Mouse (Mus musculus) retina, postnatal 7 days (tissue): ENCODE results near the gene Sdk2.

Experiments used
- DNase-seq: peaks from one replicate; pipeline ENCODE4 v3.0.0-alpha.2; 2012; ENCODE audit warnings: low read depth, low spot score

Gene Sdk2

GRCm38 (mm10) chr11:113791357-113792215, 275.3 kb downstream of the Sdk2 start:
- DNase-seq = no peak

- no peak for DNase-seq
Observed at GRCm38 (mm10) chr11:113789101-113789500, 277.7 kb downstream of the Sdk2 start.

GRCm38 (mm10) chr11:113788183-113788789, 278.6 kb downstream of the Sdk2 start:
- DNase-seq = no peak

DNA sequence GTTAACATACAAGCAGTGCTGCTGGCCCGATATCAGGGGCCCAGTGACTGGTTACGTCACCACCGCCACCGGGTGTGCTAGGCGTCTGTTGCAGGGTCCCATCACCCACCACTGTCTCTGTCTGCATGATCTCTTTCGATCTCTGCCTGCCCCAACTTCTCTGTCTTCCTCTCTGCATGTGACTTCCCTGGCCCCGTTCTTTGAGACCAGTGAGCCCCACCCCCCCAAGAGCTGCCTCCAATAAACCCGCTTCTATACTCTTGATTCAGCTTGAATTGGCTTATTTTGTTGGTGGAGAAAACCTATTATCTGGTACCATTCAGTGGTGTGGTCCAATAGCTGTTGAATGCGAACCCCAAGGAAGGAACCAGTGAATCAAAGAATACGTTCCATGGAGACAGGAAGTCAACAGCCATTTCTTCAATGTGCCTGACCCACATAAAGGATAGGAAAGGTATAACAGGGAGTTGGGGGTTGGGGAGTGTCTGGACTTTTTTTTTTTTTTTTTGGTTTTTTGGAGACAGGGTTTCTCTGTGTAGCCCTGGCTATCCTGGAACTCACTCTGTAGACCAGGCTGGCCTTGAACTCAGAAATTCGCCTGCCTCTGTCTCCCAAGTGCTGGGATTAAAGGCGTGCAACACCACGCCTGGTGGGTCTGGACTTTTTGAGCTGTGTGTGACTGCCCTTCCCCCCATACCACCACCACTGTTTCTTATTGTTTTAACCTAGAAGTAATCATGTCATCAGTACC, 279.2 kb downstream of the Sdk2 start:
- DNase-seq = no peak

DNA sequence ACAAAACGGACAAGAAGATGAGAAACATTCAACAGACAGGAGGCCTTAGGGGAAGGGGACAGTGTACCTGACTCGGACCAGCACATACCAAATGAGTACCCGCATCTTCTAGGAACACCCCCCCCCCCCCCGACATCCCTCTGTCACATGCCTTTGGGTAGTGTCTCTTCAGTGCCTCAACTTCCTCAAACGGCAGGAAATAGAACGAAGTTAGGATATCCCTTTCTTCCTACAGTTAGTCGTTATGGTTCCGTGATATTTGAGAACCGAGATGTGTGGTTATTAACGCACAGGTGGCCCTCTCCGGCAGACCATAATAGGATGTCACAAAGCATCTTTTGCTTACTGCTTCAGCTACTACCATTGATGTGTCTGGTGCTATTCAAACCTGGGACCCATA, 279.8 kb downstream of the Sdk2 start:
- no peak for DNase-seq

GRCm38 (mm10) chr11:113786395-113786794, 280.5 kb downstream of the Sdk2 start:
- no peak for DNase-seq

DNA sequence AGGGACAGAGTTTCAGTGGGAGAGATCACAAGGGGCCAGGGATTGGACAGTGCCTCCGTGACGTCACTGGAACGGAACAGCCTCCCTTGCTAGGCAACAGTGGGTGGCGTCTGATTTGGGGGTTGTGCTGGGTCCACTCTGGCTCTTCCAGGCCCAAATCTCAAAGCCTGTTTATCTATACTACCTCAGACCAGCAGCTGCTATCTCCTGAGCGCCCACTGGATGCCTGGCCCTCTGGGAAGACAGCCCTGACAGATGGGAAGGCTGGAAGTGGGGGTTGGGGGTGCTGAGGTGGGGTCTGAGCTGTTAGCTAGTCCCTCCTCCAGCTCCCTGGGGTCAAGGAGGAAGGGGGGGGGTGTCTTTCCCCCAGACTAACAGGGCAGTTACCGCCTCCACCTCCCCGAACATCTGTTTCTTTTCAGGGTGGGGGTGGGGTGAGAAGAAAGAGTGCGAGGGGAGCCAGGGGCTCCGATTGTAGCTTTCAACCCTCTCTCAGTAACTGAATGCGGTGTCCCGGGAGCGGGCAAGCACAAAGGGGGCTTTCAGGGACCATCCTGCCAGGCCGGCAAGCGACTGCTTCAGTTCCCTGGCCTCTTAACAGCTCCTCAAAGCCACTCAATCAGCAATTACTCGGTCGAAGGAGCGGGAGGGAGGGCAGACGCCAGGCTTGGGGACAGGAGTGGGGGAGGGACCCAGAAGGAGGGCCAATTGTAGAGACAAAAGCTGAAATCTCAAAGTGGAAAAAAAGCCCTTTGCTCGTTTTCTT, 281.3 kb downstream of the Sdk2 start:
- peak; percentile 40 for DNase-seq

DNA sequence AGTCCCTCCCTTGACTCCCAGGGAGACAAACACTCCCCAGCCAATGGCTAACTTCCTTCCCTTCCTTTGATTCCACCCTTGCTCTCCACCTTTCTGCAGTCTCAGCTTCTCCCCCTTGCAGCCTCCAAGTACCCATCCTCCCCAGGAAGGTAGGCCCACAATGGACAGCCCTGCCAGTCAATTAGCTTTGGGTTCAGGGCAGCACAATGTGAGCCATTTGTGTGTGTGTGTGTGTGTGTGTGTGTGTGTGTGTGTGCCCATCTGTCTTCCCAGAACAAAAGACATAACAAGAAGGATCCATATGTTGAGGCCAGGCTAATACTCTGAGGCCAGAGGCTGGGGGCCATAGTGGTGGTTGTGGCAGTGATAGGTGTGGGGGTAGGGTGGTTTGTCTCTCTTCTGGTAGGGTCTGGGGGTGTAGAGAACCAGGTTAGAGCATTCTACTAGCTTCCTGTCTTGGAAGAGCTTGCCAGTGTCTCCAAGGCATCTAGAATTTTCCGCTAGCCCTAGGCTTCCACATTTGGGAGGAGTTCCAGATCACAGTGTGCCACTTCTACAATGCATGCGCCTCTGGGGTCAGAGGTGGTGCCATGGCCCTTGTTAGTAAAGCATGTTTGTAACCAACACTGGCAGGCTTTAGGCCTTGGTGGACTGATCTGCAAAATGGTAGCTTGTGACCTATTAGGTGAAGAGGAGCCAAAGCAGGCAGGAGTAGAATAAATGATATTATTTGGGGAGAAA, 282.0 kb downstream of the Sdk2 start:
- DNase-seq = no peak

DNA sequence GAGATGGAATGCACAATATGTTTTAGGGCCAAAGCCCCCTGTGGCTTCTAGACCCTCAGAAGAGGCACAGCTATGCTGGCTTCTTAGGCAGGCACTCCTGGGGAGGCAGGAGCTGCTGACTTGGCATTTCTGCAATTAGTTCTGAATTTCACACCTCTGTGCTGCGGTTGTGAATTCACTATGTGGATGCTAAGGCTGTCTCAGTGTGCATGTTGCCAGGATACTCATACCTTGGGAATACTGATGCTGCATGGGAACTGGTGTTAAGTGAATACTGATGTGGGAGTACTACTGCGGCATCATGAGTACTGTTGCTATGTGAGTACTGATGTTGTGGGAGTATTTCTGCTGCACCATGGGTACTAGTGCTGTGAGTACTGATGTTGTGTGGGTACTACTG, 284.4 kb downstream of the Sdk2 start:
- no peak for DNase-seq

DNA sequence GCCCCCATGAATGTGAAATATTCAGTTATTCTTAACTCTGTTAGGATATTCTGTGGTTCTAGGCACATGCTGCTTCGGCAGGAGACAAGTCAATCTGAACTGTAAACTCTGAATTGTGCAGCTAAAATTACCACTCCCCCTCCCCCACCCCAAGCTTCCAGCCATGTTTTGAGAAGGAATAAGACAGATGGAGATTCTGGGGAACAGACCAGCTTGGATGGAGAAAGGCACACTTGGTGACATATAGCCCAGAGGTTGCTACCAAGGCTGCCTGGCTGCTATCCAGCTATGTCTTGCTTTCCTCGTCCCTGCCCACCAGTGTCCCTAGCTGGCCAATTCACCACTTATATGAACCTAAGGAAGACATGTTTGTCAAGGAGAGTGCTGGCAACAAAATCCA, 284.8 kb downstream of the Sdk2 start:
- no peak for DNase-seq

DNA sequence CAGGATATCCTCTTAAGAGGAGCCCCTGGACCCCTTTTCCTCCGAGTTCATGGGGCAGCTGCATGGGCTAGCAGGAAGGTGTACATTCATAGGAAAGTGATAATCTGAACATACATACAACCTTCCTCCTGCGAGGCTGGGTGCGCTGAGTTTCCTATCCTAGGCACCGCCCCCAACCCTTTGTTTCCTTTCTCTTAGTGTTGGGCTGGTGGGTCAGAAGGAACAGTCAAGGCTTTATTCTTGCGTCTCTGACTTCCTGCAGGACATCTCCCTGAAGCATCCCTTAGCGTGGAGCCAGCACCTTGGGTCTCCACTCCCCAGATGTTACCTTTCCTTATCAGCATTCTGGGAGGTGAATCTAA, 287.2 kb downstream of the Sdk2 start:
- no peak for DNase-seq

- DNase-seq = no peak
Observed at GRCm38 (mm10) chr11:113778733-113779679, 287.8 kb downstream of the Sdk2 start.

- DNase-seq = no peak
Observed at GRCm38 (mm10) chr11:113777878-113778464, 288.9 kb downstream of the Sdk2 start.

DNA sequence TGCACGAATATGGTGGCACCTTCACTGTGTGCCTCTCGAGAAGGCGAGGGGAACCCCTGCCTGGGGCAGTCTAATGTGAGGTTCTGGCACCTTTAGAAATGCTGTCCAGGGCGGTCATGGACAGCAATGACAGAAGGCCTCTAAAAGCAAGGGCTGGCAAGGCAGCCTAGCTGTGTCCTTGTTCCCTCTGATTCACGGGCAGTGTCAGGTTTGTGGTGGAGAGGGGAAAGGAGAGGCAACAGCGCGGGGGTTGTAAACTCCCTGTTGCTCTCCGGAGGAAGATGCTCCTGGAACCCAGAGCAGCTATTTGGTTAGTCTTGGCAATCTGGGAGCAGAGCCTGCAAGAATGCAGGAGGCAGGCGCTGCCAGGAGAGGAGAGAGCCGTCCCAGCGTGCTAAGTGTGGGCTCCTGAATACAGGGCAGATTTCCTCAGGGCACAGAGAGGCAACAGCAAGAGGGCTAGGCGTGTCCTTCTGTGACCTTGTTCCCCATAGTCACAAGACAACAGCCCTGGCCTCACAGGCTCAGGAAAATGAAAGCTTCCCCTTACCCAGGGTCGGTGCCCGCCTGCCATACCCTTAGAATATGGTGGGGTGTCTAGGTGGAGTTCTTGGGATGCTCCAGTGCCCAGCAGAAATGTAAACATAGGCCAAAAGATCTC, 289.9 kb downstream of the Sdk2 start:
- DNase-seq = no peak

- DNase-seq = no peak
Observed at GRCm38 (mm10) chr11:113774773-113775172, 292.1 kb downstream of the Sdk2 start.

DNA sequence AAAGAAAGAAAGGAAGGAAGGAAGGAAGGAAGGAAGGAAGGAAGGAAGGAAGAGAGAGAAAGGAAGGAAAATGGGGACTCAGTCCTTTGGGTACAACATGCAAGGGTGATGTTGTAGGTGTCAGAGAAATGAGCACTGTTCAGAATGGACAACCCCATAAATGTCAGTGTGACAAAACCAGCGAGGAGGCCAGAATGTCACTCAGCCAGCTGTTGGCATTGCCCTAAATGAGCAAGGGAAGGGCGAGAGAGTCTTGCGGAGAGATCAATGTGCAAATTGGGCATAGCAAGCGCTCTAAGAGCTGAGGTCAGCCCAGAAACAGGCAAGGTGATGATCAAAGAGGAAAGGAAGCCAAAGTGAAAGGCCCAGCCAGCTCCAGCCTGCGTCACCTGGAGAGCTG, 293.7 kb downstream of the Sdk2 start:
- DNase-seq = no peak

GRCm38 (mm10) chr11:113771187-113771586, 295.7 kb downstream of the Sdk2 start:
- DNase-seq = no peak

GRCm38 (mm10) chr11:113768356-113768755, 298.5 kb downstream of the Sdk2 start:
- no peak for DNase-seq

DNA sequence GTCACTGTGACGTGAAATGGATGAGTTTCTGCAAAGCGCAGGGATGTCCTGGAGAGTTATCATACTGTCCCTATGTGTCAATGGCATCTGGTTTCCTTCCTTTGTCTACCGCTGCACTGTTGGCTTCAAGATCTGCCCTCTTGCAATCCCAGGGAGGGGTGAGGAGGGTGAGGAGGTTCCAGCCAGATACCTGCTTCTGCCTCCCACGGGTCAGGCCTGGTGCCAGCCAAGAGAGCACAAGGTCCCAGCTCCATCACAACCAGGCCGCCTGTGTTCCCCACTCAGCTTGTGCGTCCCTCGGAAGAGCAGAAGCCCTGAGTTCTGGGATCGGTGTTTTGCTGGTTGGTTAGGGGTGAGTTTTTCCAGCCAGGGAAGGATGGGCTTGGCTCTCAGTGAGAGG, 299.6 kb downstream of the Sdk2 start:
- no peak for DNase-seq
